Mouse (Mus musculus) CH12.LX (cell line): ENCODE data around the gene Hoxb3. TPM values are rescaled to one million over a fixed set of nuclear protein-coding genes. Genes with fewer than 3 reads are reported as not detected.

ENCODE experiments used
- DNase-seq: peaks from one replicate; pipeline ENCODE4 v3.0.0-alpha.2; 2013; ENCODE audit errors: extremely low read depth
- H3K27ac ChIP-seq: 2 replicates; pipeline ENCODE4 v1.5.1; 2012; ENCODE audit warnings: low read depth, mild to moderate bottlenecking, control low read depth, moderate library complexity; ENCODE audit not compliant: insufficient read depth
- H3K27me3 ChIP-seq: replicated peaks from 2 replicates; pipeline ENCODE3; 2012; ENCODE audit warnings: inconsistent platforms
- H3K36me3 ChIP-seq, 2 experiments: replicated peaks in 1 of 2; 2 replicates each; pipeline versions ENCODE3 to v1.6.1; 2012; ENCODE audit warnings: inconsistent platforms in 1 of 2, low read length in 1 of 2, mild to moderate bottlenecking in 1 of 2, mixed read lengths in 1 of 2, moderate library complexity in 1 of 2; ENCODE audit not compliant: control insufficient read depth in 1 of 2, insufficient read depth in 1 of 2
- H3K4me1 ChIP-seq, 2 experiments: 2 replicates each; pipeline ENCODE4 v1.6.1; 2012; ENCODE audit warnings: inconsistent platforms in 1 of 2, moderate library complexity in 1 of 2; ENCODE audit not compliant: insufficient read depth in 2 of 2, control insufficient read depth in 1 of 2
- H3K4me2 ChIP-seq: 2 replicates; pipeline ENCODE4 v1.6.1; 2012; ENCODE audit warnings: low read depth, mild to moderate bottlenecking, control low read depth; ENCODE audit not compliant: poor library complexity, insufficient read depth, severe bottlenecking
- H3K4me3 ChIP-seq, 3 experiments: fragments of 150-350 bp in 1 of 3; sonication (generic) in 1 of 3; replicated peaks in 1 of 3; 2 replicates each; pipeline versions ENCODE3 to v1.5.1; 2011 to 2012; ENCODE audit warnings: low read depth in 2 of 3, low read length in 2 of 3, mild to moderate bottlenecking in 2 of 3, moderate library complexity in 2 of 3, control low read depth in 1 of 3, improper control_type of control experiment in 1 of 3, inconsistent platforms in 1 of 3, mixed read lengths in 1 of 3; ENCODE audit not compliant: poor library complexity in 1 of 3
- H3K79me2 ChIP-seq: replicated peaks from 2 replicates; pipeline ENCODE4 v1.6.1; 2012; ENCODE audit warnings: mild to moderate bottlenecking, moderate library complexity; ENCODE audit not compliant: control insufficient read depth, poor library complexity, insufficient read depth, severe bottlenecking; ENCODE audit errors: extremely low read depth
- H3K9ac ChIP-seq: 2 replicates; pipeline ENCODE4 v1.6.1; 2012; ENCODE audit warnings: low read depth, mild to moderate bottlenecking, control low read depth, moderate library complexity; ENCODE audit not compliant: insufficient read depth
- H3K9me3 ChIP-seq: replicated peaks from 2 replicates; pipeline ENCODE3; 2012; ENCODE audit warnings: low read length, inconsistent platforms, mixed read lengths
- BHLHE40 ChIP-seq: IDR thresholded peaks from 2 replicates; pipeline ENCODE4 v1.6.1; 2011; ENCODE audit warnings: mild to moderate bottlenecking, low read depth, low read length, improper control_type of control experiment
- CHD1 ChIP-seq: IDR thresholded peaks from 2 replicates; pipeline ENCODE4 v1.6.1; 2012; ENCODE audit warnings: low read depth, low read length, improper control_type of control experiment, inconsistent platforms
- CHD2 ChIP-seq: IDR thresholded peaks from 2 replicates; pipeline ENCODE4 v1.6.1; 2011; ENCODE audit warnings: low read length, improper control_type of control experiment
- CTCF ChIP-seq, 2 experiments: IDR thresholded peaks in 1 of 2; conservative IDR thresholded peaks in 1 of 2; 2 replicates each; pipeline ENCODE4 v1.5.1; 2011 to 2012; ENCODE audit warnings: low read depth in 2 of 2, low read length in 2 of 2, improper control_type of control experiment in 1 of 2, inconsistent platforms in 1 of 2, mild to moderate bottlenecking in 1 of 2, moderate library complexity in 1 of 2
- E2F4 ChIP-seq: IDR thresholded peaks from 2 replicates; pipeline ENCODE4 v1.6.1; 2011; ENCODE audit warnings: low read depth, low read length, improper control_type of control experiment; ENCODE audit not compliant: insufficient replicate concordance
- ELF1 ChIP-seq: IDR thresholded peaks from 2 replicates; pipeline ENCODE4 v1.6.1; 2014; ENCODE audit warnings: low read depth, mild to moderate bottlenecking, inconsistent platforms, low read length, improper control_type of control experiment
- EP300 ChIP-seq: IDR thresholded peaks from 2 replicates; pipeline ENCODE4 v1.6.1; 2011; ENCODE audit warnings: low read length, improper control_type of control experiment
- ETS1 ChIP-seq: conservative IDR thresholded peaks from 2 replicates; pipeline ENCODE4 v1.6.1; 2012; ENCODE audit warnings: low read depth, mild to moderate bottlenecking, inconsistent platforms, low read length, improper control_type of control experiment, moderate library complexity
- GABPA ChIP-seq: IDR thresholded peaks from 2 replicates; pipeline ENCODE4 v1.6.1; 2012; ENCODE audit warnings: low read depth, low read length, improper control_type of control experiment, inconsistent platforms; ENCODE audit not compliant: insufficient replicate concordance
- HCFC1 ChIP-seq: IDR thresholded peaks from 2 replicates; pipeline ENCODE4 v1.6.1; 2012; ENCODE audit warnings: low read depth, mild to moderate bottlenecking, inconsistent platforms, low read length, improper control_type of control experiment
- IRF4 ChIP-seq: IDR thresholded peaks from 2 replicates; pipeline ENCODE4 v1.6.1; 2014; ENCODE audit warnings: low read depth, mild to moderate bottlenecking, inconsistent platforms, low read length, improper control_type of control experiment
- JUN ChIP-seq: IDR thresholded peaks from 2 replicates; pipeline ENCODE4 v1.6.1; 2011; ENCODE audit warnings: low read depth, mild to moderate bottlenecking, low read length, improper control_type of control experiment, moderate library complexity; ENCODE audit not compliant: insufficient read depth
- MAFK ChIP-seq: IDR thresholded peaks from 2 replicates; pipeline ENCODE4 v1.6.1; 2011; ENCODE audit warnings: low read length, improper control_type of control experiment; ENCODE audit not compliant: insufficient replicate concordance
- MAZ ChIP-seq: IDR thresholded peaks from 2 replicates; pipeline ENCODE4 v1.6.1; 2012; ENCODE audit warnings: low read depth, mild to moderate bottlenecking, inconsistent platforms, low read length, improper control_type of control experiment, moderate library complexity
- MEF2A ChIP-seq: IDR thresholded peaks from 2 replicates; pipeline ENCODE4 v1.6.1; 2014; ENCODE audit warnings: low read depth, mild to moderate bottlenecking, inconsistent platforms, low read length, improper control_type of control experiment, borderline replicate concordance
- MXI1 ChIP-seq: IDR thresholded peaks from 2 replicates; pipeline ENCODE4 v1.6.1; 2011; ENCODE audit warnings: mild to moderate bottlenecking, low read depth, low read length, improper control_type of control experiment
- MYC ChIP-seq: IDR thresholded peaks from 2 replicates; pipeline ENCODE4 v1.6.1; 2011; ENCODE audit warnings: low read depth, mild to moderate bottlenecking, improper control_type of control experiment, low read length
- RAD21 ChIP-seq: IDR thresholded peaks from 2 replicates; pipeline ENCODE4 v1.6.1; 2011; ENCODE audit warnings: low read depth, mild to moderate bottlenecking, low read length, improper control_type of control experiment, moderate library complexity
- RCOR1 ChIP-seq: conservative IDR thresholded peaks from 2 replicates; pipeline ENCODE4 v1.6.1; 2012; ENCODE audit warnings: low read depth, mild to moderate bottlenecking, inconsistent platforms, low read length, improper control_type of control experiment
- TBP ChIP-seq: conservative IDR thresholded peaks from 2 replicates; pipeline ENCODE4 v1.6.1; 2011; ENCODE audit warnings: low read depth, low read length, improper control_type of control experiment
- ZC3H11A ChIP-seq: IDR thresholded peaks from 2 replicates; pipeline ENCODE4 v1.6.1; 2012; ENCODE audit warnings: low read depth, mild to moderate bottlenecking, inconsistent platforms, low read length, improper control_type of control experiment
- ZKSCAN1 ChIP-seq: IDR thresholded peaks from 2 replicates; pipeline ENCODE4 v1.6.1; 2012; ENCODE audit warnings: low read depth, inconsistent platforms, low read length, improper control_type of control experiment, borderline replicate concordance
- ZMIZ1 ChIP-seq: IDR thresholded peaks from 2 replicates; pipeline ENCODE4 v1.6.1; 2012; ENCODE audit warnings: low read depth, mild to moderate bottlenecking, inconsistent platforms, low read length, improper control_type of control experiment
- dilution Hi-C: fragments of 300-500 bp; cut with MboI; formaldehyde crosslinking; loops from 2 replicates; pipeline ENCODE4 v1.14.3; 2020; ENCODE audit warnings: low sequenced_read_pairs; ENCODE audit not compliant: extremely low pct_unique_long_range_greater_than_20kb, extremely low pct_ligation_motif_present
- in situ Hi-C: fragments of 300-500 bp; cut with MboI; formaldehyde crosslinking; loops from 3 replicates; pipeline ENCODE4 v1.14.3; 2019; ENCODE audit warnings: low sequenced_read_pairs, low pct_ligation_motif_present, low pct_unique_long_range_greater_than_20kb, mixed read lengths
- polyA plus RNA-seq: library from polyadenylated mRNA; unstranded; fragments of >175 nt; gene quantifications from 2 replicates; pipeline ENCODE4 v1.2.1, GENCODE M21; 2012; ENCODE audit warnings: low read depth; ENCODE audit not compliant: insufficient read length
- total RNA-seq, 2 experiments: library from RNA; depleted of rRNA; stranded (reverse); fragments of 300-350 nt in 1 of 2; fragments of >200 nt in 1 of 2; gene quantifications; 2 replicates each; pipeline ENCODE4 v1.2.3; 2012 to 2014

Hoxb3 gene
- total and polyA plus RNA-seq, 3 experiments: 0.07 to 0.29 (median 0.21) TPM

DNA sequence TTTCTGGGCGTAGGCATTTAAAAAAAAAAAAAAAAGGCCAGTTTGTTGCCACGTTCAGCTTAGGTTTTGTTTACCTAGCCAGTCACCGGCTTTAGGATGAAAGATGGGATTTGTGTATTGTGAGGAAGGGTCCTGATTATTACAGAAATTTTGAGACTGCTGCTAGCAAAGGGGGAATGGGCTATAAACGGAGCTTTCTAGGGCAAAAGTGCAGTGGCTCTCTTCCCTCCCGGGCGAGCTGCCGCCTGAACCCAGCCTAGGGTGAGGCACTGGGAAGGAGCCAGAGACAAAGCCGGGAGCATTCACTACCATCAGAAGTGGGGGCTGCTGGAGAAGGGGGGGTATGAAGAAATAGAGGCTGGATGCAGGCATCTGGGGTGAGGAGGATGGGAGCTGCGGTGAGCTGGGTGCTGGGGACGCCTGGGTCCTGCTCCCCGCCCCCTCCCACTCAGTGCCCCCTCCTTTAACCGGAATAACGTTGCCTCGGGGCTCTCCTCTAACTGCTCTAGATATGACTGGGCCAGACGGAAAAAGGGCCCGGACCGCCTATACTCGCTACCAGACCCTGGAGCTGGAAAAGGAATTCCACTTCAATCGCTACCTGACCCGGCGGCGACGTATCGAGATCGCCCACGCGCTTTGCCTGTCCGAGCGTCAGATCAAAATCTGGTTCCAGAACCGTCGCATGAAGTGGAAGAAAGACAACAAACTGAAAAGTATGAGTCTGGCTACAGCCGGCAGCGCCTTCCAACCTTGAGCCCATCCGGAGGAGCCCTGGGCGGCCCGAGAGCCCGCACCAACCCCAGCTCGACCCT is 18.5 kb upstream of the Hoxb3 start:
- H3K4me3 ChIP-seq: no peak overlapping the region
- H3K9me3 ChIP-seq: peaks cover 26% of the 10 kb centered on the region
- dilution Hi-C loops (no loop called here), in situ Hi-C loops (loop anchor here (25.0 kb wide), 1 partner anchor 233 kb away; no protein-coding TSS in a partner anchor)
- no peaks in the 10 kb centered on the region for H3K79me2 ChIP-seq
- H3K36me3 ChIP-seq: no peaks in the 10 kb centered on the region
- no peak overlapping the region for H3K4me2 ChIP-seq
- peaks cover 0 to 7% of the 10 kb centered on the region in 2 experiments; a peak in 2 of 4 replicates for H3K4me1 ChIP-seq
- peaks cover 66% of the 10 kb centered on the region for H3K27me3 ChIP-seq
- DNase-seq: no peak
- H3K9ac ChIP-seq: no peak overlapping the region
- no peak for TF ChIP-seq ELF1
- TF ChIP-seq ZC3H11A: no peak
- TF ChIP-seq ZMIZ1: no peak
- no peak for TF ChIP-seq HCFC1
- TF ChIP-seq E2F4: no peak
- no peak for TF ChIP-seq CHD1
- TF ChIP-seq CHD2: no peak
- no peak for TF ChIP-seq MXI1
- TF ChIP-seq ZKSCAN1: no peak
- TF ChIP-seq BHLHE40: no peak
- no peak for TF ChIP-seq ETS1
- no peak for TF ChIP-seq EP300
- no peak overlapping the region for H3K27ac ChIP-seq

DNA sequence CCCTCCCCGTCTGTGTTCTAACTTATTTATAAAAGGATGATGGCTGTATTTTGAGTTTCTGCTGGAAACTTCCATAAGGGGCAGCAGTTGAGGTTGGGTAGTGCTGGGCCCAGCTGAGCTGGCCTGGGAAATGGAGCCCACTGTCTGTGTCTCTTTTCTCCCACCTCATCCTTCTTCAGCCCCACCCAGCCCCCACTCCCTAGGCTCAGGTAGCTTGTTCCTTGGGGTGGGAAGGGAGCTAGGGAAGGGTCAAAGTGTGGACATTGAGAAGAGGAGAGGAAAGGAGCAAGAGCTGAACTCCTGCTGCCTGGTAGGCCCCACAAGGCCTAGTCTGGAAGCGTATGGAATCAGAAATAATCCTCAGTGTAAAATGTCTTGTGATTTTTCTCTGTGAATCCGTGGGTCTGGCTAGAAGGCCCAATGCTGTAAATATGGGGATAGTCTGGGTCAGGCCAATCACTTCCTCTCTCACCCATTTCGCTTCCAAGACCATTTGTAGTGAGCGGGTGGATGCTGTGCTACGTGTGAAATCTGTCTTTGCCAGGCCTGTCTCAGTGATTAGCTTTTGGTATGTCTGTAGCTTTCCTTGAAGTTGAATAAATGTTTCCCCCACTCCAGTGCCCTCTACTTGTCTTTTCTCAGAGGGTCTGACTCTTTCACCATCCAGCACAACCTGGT is 17.5 kb upstream of the Hoxb3 start:
- H3K27me3 ChIP-seq: peaks cover 72% of the 10 kb centered on the region
- in situ Hi-C loops (loop anchor here (25.0 kb wide), 1 partner anchor 232 kb away; no protein-coding TSS in a partner anchor), dilution Hi-C loops (no loop called here)
- H3K4me2 ChIP-seq: no peak overlapping the region
- DNase-seq: no peak
- peaks cover 0 to 10% of the 10 kb centered on the region in 2 experiments; a peak in 2 of 4 replicates for H3K4me1 ChIP-seq
- no peaks in the 10 kb centered on the region for H3K36me3 ChIP-seq
- H3K9ac ChIP-seq: no peak overlapping the region
- no peak overlapping the region for H3K4me3 ChIP-seq
- peaks cover 22% of the 10 kb centered on the region for H3K9me3 ChIP-seq
- H3K79me2 ChIP-seq: no peaks in the 10 kb centered on the region
- TF ChIP-seq CHD1 (no peak), IRF4 (no peak), CTCF (conservative IDR thresholded peaks at IDR 0.05 in 1 of 2, IDR thresholded peaks at IDR 0.05 in 1 of 2; ENCODE audit: low read depth in 2 of 2, low read length in 2 of 2) (no peak), ZC3H11A (no peak), JUN (no peak), ZMIZ1 (no peak), E2F4 (no peak), MEF2A (no peak), GABPA (no peak), MXI1 (no peak), MYC (no peak), ETS1 (no peak), RCOR1 (no peak), RAD21 (no peak), EP300 (no peak), MAFK (no peak), TBP (no peak), MAZ (no peak)
- H3K27ac ChIP-seq: no peak overlapping the region
